Mouse (Mus musculus): ENCODE results near the gene Hivep3. TPM values are rescaled to one million over a fixed set of nuclear protein-coding genes. Genes with fewer than 3 reads are reported as not detected.

Hivep3 gene
- polyA plus RNA-seq, 1 experiment from 2014 or later: 2.0 TPM

DNA sequence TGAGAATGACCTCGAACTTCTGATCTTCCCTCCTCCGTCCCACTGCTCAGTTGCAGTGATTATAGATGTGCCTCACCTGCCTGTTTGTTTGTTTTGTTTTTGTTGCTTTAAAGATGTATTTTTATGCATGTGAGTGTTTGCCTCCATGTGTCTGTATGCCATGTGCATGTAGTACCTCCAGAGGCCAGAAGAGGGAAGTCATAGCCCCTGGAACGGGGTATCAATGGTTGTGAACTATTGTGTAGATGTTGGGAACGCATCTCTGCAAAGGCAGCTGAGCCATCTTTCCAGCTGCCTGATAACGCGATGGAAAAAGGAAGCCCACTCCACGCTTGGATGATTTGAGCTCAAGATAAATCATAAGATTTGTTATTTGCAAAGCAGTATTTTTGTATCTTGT is 183.9 kb downstream of the Hivep3 start:
- DNase-seq (ENCODE audit: low spot score, missing footprints) (no peak), ATAC-seq (ENCODE audit: low FRiP score) (no peak)
- Histone ChIP-seq H3K4me2 (no peak overlapping the region), H3K36me3 (ENCODE audit: control insufficient read depth, insufficient read depth, low read length) (no peaks in the 10 kb centered on the region), H3K4me3 (ENCODE audit: low read depth, low read length) (no peak overlapping the region), H3K27ac (ENCODE audit: low read depth, low read length) (no peak overlapping the region), H3K27me3 (ENCODE audit: control insufficient read depth, insufficient read depth, low read length) (no peaks in the 10 kb centered on the region), H3K9me3 (ENCODE audit: control insufficient read depth, low read length) (no peaks in the 10 kb centered on the region), H3K9ac (ENCODE audit: low read length) (no peak overlapping the region), H3K4me1 (ENCODE audit: control insufficient read depth, insufficient read depth, low read length) (peaks cover 6% of the 10 kb centered on the region)
- WGBS: 75% methylated on average over 7 of the region's 7 CpGs

DNA sequence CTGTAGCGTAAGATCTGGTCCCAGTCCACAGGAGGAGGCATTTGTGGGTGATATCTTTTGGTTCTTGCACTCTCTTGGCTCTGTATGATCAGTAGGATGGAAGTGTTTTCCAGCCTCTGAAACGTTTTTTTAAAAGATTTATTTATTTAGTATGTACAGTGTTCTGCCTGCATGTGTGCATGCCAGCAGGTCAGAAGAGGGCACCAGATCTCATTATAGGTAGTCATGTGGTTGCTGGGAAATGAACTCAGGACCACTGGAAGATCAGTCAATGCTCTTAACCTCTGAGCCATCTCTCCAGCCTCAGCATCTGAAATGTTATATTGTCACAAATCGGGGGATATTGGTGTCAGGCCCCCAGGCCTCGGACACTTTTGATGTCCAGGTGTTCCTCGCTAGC is 185.8 kb downstream of the Hivep3 start:
- Histone ChIP-seq H3K9ac (ENCODE audit: low read length) (no peak overlapping the region), H3K27me3 (ENCODE audit: control insufficient read depth, insufficient read depth, low read length) (no peaks in the 10 kb centered on the region), H3K36me3 (ENCODE audit: control insufficient read depth, insufficient read depth, low read length) (no peaks in the 10 kb centered on the region), H3K4me3 (ENCODE audit: low read depth, low read length) (no peak overlapping the region), H3K4me1 (ENCODE audit: control insufficient read depth, insufficient read depth, low read length) (peaks cover 4% of the 10 kb centered on the region), H3K9me3 (ENCODE audit: control insufficient read depth, low read length) (peaks cover 2% of the 10 kb centered on the region; the same call in 1 of the 2 replicates), H3K4me2 (no peak overlapping the region), H3K27ac (ENCODE audit: low read depth, low read length) (no peak overlapping the region)
- WGBS: 84% methylated on average over 5 of the region's 5 CpGs
- ATAC-seq (ENCODE audit: low FRiP score) (no peak), DNase-seq (ENCODE audit: low spot score, missing footprints) (no peak)

DNA sequence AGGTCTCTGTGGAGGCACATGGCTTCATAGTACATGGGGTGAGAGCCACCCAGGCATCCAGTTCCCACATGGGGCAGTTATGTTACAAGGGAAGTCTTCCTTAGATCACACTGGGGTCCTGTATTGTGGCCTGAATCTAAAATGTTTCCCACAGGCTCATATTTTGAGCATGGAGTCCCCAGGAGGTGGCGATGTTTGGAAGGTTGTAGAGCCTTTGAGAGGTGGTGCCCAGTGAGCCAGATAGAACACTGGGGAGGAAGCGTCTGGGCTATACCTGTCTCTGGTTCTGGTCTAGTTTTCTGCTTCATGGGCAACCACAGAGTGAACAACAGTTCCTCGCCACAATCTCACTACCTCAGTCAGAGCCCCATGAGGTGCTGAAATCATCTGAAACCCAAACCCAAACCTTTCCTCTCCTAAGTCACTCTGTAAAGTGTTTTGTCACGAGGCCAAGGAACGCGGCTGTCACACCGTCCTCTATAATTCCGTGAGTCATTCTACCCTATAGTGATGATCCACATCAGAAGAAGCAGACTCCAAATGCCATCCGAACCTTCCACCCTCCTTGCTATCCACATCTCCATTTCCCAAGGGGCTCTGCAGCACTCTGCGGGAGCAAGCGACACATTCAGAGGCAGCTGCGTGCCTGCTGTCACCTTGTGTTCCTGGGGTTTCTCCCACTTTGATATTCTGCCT is 187.6 kb downstream of the Hivep3 start:
- no peak overlapping the region for H3K9ac ChIP-seq (ENCODE audit: low read length)
- H3K4me3 ChIP-seq (ENCODE audit: low read depth, low read length): no peak overlapping the region
- H3K27me3 ChIP-seq (ENCODE audit: control insufficient read depth, insufficient read depth, low read length): no peaks in the 10 kb centered on the region
- peaks cover 2% of the 10 kb centered on the region; the same call in 1 of the 2 replicates for H3K9me3 ChIP-seq (ENCODE audit: control insufficient read depth, low read length)
- H3K36me3 ChIP-seq (ENCODE audit: control insufficient read depth, insufficient read depth, low read length): no peaks in the 10 kb centered on the region
- DNase-seq (ENCODE audit: low spot score, missing footprints) (no peak), ATAC-seq (ENCODE audit: low FRiP score) (no peak)
- H3K4me2 ChIP-seq: no peak overlapping the region
- no peak overlapping the region for H3K27ac ChIP-seq (ENCODE audit: low read depth, low read length)
- 88% methylated on average over 12 of the region's 12 CpGs for WGBS
- H3K4me1 ChIP-seq (ENCODE audit: control insufficient read depth, insufficient read depth, low read length): no peaks in the 10 kb centered on the region

DNA sequence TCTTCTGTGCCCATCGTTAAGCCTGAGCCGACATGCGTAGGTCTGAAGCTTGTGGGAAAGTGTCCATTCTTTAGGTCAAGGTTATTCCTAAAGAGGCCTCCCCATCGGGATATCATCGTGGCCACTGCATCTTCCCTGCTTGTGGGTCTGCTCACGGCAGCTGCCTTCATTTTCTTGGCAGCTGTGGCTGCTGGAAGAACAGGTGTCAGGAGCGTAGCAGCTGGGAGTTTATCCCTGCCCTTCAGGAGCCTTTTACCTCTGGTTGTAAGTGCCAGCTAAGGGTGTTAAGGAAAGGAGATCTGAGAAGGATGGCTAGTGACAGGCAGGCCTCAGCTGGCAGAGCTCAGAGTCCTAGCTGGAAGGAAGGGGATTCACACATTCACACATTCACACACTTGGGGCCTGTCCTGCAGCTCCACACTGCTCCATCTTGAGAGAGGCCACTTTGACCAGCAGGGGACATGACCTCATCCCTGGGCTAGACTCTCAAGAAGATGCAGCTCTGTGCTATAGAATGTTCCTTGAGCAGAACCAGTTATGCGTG is 188.2 kb downstream of the Hivep3 start:
- H3K36me3 ChIP-seq (ENCODE audit: control insufficient read depth, insufficient read depth, low read length): no peaks in the 10 kb centered on the region
- H3K27ac ChIP-seq (ENCODE audit: low read depth, low read length): no peak overlapping the region
- WGBS: 75% methylated on average over 8 of the region's 8 CpGs
- peaks cover 2% of the 10 kb centered on the region; the same call in 1 of the 2 replicates for H3K9me3 ChIP-seq (ENCODE audit: control insufficient read depth, low read length)
- H3K4me3 ChIP-seq (ENCODE audit: low read depth, low read length): no peak overlapping the region
- H3K4me1 ChIP-seq (ENCODE audit: control insufficient read depth, insufficient read depth, low read length): no peaks in the 10 kb centered on the region
- DNase-seq (ENCODE audit: low spot score, missing footprints) (no peak), ATAC-seq (ENCODE audit: low FRiP score) (no peak)
- H3K4me2 ChIP-seq: no peak overlapping the region
- no peaks in the 10 kb centered on the region for H3K27me3 ChIP-seq (ENCODE audit: control insufficient read depth, insufficient read depth, low read length)
- no peak overlapping the region for H3K9ac ChIP-seq (ENCODE audit: low read length)

DNA sequence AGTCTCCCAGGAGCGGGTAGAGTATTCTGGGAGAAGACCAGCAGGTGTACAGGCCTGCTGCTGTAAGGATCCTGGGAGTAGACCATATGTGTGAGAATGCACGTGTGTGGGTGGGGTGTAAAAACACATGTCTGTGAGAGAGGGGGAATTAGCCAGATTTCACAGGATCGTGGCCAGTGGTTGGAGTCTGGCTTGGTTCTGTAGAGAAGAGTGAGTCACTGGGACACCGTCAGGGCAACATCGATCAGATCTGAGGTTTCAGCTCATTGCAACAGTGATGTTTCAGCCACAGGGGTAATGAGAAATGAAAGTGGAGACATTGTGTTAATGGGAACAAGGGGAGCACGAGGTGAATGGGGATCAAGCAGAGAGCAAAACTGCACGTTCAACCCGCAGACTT is 189.4 kb downstream of the Hivep3 start:
- no peak for DNase-seq (ENCODE audit: low spot score, missing footprints)
- H3K9ac ChIP-seq (ENCODE audit: low read length): no peak overlapping the region
- no peaks in the 10 kb centered on the region for H3K27me3 ChIP-seq (ENCODE audit: control insufficient read depth, insufficient read depth, low read length)
- peaks cover 2% of the 10 kb centered on the region; the same call in 1 of the 2 replicates for H3K9me3 ChIP-seq (ENCODE audit: control insufficient read depth, low read length)
- no peak overlapping the region for H3K27ac ChIP-seq (ENCODE audit: low read depth, low read length)
- H3K4me2 ChIP-seq: no peak overlapping the region
- no peak for ATAC-seq (ENCODE audit: low FRiP score)
- WGBS: 89% methylated on average over 8 of the region's 8 CpGs
- no peaks in the 10 kb centered on the region for H3K4me1 ChIP-seq (ENCODE audit: control insufficient read depth, insufficient read depth, low read length)
- H3K36me3 ChIP-seq (ENCODE audit: control insufficient read depth, insufficient read depth, low read length): no peaks in the 10 kb centered on the region
- no peak overlapping the region for H3K4me3 ChIP-seq (ENCODE audit: low read depth, low read length)

DNA sequence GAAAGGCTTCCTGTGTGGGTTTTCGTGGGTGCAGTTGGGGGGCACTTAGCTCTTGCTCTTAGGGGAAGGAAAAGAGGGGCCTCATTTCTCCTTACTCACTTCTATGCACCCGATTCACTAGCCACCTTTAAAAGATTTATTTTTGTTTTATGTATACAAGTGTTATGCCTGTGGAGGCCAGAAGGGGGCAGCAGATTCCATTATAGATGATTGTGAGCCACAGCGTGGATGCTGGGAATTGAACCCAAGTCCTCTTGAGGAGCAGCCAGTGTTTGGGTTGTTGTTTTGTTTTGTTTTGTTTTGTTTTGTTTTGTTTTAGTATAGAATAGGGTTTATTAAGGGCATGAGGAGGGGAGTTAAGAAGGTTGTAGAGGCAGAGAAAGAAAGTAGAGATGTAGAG is 189.8 kb downstream of the Hivep3 start:
- ATAC-seq (ENCODE audit: low FRiP score) (no peak), DNase-seq (ENCODE audit: low spot score, missing footprints) (no peak)
- Histone ChIP-seq H3K9ac (ENCODE audit: low read length) (no peak overlapping the region), H3K4me3 (ENCODE audit: low read depth, low read length) (no peak overlapping the region), H3K27ac (ENCODE audit: low read depth, low read length) (no peak overlapping the region), H3K4me2 (no peak overlapping the region), H3K4me1 (ENCODE audit: control insufficient read depth, insufficient read depth, low read length) (no peaks in the 10 kb centered on the region), H3K9me3 (ENCODE audit: control insufficient read depth, low read length) (peaks cover 2% of the 10 kb centered on the region; the same call in 1 of the 2 replicates), H3K36me3 (ENCODE audit: control insufficient read depth, insufficient read depth, low read length) (no peaks in the 10 kb centered on the region), H3K27me3 (ENCODE audit: control insufficient read depth, insufficient read depth, low read length) (no peaks in the 10 kb centered on the region)
- 91% methylated on average over 3 of the region's 3 CpGs for WGBS

DNA sequence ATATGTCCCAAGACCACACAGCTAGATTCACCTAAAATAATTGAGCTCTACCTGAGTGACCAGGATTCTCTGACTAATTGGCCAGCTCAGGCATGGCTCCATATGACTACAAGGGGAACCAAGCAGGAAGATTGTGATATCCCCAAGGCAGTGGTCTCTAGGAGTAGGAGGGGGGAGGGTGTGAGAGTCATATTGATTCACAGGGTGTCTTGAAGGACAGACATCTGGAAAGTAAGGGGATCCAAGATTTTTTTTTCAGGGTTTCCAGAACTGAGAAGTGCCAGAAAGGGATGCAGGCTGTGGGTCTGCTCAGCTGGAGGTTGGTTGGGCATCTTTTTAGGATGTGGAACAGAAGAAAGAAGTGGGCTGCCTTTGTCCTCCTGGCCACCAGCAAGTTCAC is 191.5 kb downstream of the Hivep3 start:
- H3K4me1 ChIP-seq (ENCODE audit: control insufficient read depth, insufficient read depth, low read length): no peaks in the 10 kb centered on the region
- no peaks in the 10 kb centered on the region for H3K27me3 ChIP-seq (ENCODE audit: control insufficient read depth, insufficient read depth, low read length)
- DNase-seq (ENCODE audit: low spot score, missing footprints): no peak
- H3K27ac ChIP-seq (ENCODE audit: low read depth, low read length): no peak overlapping the region
- H3K9ac ChIP-seq (ENCODE audit: low read length): no peak overlapping the region
- H3K9me3 ChIP-seq (ENCODE audit: control insufficient read depth, low read length): peaks cover 2% of the 10 kb centered on the region; the same call in 1 of the 2 replicates
- no peak overlapping the region for H3K4me2 ChIP-seq
- H3K4me3 ChIP-seq (ENCODE audit: low read depth, low read length): no peak overlapping the region
- ATAC-seq (ENCODE audit: low FRiP score): no peak
- H3K36me3 ChIP-seq (ENCODE audit: control insufficient read depth, insufficient read depth, low read length): no peaks in the 10 kb centered on the region

DNA sequence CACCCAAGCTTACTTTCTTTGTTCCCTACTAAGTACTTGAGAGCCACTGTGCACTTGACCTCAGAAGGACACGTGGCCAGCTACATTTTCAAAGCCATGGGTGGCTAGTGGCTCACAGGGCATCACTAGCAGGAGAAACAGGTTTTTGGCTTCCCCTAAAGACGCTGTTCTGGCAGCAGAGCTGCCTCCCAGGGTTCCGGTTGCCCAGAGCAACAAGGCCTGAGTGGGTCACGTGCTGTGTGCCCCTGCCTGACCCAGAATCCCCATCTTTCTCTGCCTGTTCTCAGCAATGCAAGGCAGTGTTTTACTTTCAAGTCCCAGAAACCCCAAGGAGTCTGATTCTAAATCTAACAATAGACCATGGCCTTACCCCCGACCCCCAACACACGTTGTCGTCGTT is 198.3 kb downstream of the Hivep3 start:
- no peak overlapping the region; the same call in 1 of the 2 replicates for H3K27ac ChIP-seq (ENCODE audit: low read depth, low read length)
- no peaks in the 10 kb centered on the region for H3K36me3 ChIP-seq (ENCODE audit: control insufficient read depth, insufficient read depth, low read length)
- no peak overlapping the region for H3K9ac ChIP-seq (ENCODE audit: low read length)
- peaks cover 16% of the 10 kb centered on the region for H3K4me1 ChIP-seq (ENCODE audit: control insufficient read depth, insufficient read depth, low read length)
- peak; percentile 87 for DNase-seq (ENCODE audit: low spot score, missing footprints)
- no peaks in the 10 kb centered on the region for H3K9me3 ChIP-seq (ENCODE audit: control insufficient read depth, low read length)
- H3K4me3 ChIP-seq (ENCODE audit: low read depth, low read length): no peak overlapping the region
- no peaks in the 10 kb centered on the region for H3K27me3 ChIP-seq (ENCODE audit: control insufficient read depth, insufficient read depth, low read length)
- peak; percentile 88 for ATAC-seq (ENCODE audit: low FRiP score)
- H3K4me2 ChIP-seq: no peak overlapping the region
- 24% methylated on average over 8 of the region's 8 CpGs for WGBS

DNA sequence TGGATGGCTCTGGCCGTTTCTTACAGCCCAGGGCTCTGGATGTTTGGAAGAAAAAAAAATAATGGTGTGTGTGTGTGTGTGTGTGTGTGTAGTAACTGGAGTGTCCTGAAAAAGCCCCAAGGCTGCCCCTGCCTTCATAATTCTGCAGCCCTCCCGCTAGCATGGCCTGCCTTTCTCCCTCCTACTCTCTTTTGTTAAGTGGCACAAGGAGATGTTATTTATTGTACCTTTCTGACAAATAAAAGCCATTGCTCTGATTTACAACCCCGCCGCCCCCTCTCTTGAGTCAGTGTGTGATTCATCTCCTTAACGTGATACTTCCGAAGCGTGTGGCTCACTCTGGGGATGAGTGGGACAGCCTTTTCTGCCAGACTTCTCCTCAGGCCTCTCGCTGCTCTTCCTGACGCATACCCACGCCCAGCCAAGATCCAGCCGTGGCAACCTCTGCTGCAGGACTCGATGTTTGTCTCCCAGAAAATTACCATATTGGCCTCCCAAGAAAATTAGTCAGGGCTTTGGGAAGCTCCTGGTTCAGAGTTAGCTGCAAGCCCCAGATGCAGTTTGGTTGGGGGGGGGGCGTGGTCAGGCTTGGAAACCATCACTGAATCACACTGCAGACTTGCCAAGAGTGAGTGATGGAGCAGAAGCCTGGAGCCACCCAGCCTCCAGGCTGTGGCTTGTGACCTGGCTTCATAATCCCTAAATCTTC is 199.1 kb downstream of the Hivep3 start:
- H3K36me3 ChIP-seq (ENCODE audit: control insufficient read depth, insufficient read depth, low read length): no peaks in the 10 kb centered on the region
- no peak overlapping the region for H3K4me3 ChIP-seq (ENCODE audit: low read depth, low read length)
- 58% methylated on average over 13 of the region's 13 CpGs for WGBS
- no peaks in the 10 kb centered on the region for H3K9me3 ChIP-seq (ENCODE audit: control insufficient read depth, low read length)
- H3K27me3 ChIP-seq (ENCODE audit: control insufficient read depth, insufficient read depth, low read length): no peaks in the 10 kb centered on the region
- H3K4me1 ChIP-seq (ENCODE audit: control insufficient read depth, insufficient read depth, low read length): peaks cover 16% of the 10 kb centered on the region
- ATAC-seq (ENCODE audit: low FRiP score) (no peak), DNase-seq (ENCODE audit: low spot score, missing footprints) (no peak)
- no peak overlapping the region for H3K4me2 ChIP-seq
- H3K27ac ChIP-seq (ENCODE audit: low read depth, low read length): no peak overlapping the region; the same call in 1 of the 2 replicates
- H3K9ac ChIP-seq (ENCODE audit: low read length): no peak overlapping the region
